Mouse (Mus musculus) cerebellum, adult 9-11 months (tissue): ENCODE measurements around the gene Sphk2.
"Not testable (repeated sequence)": the region's sequence is repeated elsewhere in the genome, so short reads cannot be mapped to it uniquely, and the experiment has no call there.

Experiments used
- DNase-seq: peaks from one replicate; pipeline ENCODE4 v3.0.0; 2022

The Sphk2 gene

DNA sequence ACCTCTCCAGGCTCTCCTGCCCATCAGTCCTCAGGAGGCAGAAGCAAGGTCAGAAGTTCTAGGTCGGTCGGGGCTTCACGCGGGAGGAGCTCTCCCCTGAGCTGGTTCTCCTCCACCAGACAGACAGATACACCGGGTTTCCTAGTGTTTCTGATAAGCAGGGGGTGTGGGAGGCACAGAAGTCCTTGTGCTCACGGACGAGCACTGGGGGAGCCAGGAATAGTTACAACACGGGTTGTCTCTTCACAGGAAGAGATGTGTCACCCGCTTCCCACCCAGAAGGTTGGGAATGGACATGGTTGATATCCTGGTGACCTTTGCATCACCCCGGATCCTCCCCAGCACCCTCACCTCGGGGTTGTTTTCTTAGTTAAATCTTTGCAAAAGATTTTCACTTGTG lies 28.0 kb downstream of the Sphk2 start:
- no peak for DNase-seq

DNA sequence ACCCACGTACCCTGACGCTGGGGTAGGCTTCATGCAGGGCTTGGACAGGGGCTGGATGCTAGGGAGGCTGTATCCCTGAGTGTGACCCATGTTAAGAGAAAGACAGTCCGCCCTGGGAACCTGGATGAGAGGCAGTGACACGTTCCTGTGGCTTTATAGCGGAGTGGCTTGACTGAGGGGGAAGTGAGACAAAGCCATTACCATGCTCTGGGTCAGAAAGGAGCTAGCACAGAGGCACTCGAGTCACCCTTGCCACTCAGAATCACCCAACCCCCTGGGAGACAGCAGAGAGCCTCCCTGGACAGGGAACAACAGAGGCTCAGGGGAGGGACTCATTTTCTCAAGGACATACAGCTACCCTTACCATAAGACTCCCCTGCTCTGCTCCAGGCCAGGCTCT lies 28.7 kb downstream of the Sphk2 start:
- no peak for DNase-seq

DNA sequence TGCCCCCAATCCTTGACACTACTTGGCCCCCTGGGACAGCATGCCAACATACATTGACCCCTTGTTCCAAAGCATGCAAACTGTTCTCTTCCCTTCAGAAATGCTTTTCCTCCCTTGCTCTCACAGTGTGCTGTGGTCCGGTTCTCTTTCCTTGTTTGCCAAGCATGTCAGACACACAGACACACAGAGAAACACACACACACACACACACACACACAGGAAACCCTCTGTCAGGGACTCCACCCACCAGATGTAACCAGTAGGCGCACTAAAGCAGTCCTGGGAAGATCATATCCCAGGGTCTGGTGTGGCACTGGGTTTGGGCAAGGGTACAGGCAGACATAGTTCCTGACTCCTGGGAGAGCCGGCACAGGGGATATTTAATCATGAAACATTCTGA lies 31.0 kb downstream of the Sphk2 start:
- DNase-seq, result no peak

DNA sequence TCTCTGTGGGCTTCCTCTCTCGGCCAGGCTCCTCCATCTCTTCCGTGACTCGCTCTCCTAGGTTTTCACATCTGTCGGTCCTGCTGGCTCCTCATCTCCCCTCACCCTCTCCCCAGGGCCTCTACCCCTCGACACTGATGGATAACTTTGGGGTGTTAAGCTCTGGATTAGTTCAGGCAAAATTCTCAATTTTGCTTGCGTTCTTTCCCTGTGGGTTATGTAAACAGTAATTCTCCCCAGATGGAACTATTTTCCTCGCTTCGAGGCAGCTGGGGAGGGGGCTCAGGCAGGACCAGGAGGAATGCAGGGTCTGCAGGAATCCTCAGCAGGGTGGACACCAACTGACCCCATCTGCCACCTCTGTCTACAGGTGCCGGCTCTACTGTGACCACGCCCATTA lies 32.0 kb downstream of the Sphk2 start:
- no peak for DNase-seq

DNA sequence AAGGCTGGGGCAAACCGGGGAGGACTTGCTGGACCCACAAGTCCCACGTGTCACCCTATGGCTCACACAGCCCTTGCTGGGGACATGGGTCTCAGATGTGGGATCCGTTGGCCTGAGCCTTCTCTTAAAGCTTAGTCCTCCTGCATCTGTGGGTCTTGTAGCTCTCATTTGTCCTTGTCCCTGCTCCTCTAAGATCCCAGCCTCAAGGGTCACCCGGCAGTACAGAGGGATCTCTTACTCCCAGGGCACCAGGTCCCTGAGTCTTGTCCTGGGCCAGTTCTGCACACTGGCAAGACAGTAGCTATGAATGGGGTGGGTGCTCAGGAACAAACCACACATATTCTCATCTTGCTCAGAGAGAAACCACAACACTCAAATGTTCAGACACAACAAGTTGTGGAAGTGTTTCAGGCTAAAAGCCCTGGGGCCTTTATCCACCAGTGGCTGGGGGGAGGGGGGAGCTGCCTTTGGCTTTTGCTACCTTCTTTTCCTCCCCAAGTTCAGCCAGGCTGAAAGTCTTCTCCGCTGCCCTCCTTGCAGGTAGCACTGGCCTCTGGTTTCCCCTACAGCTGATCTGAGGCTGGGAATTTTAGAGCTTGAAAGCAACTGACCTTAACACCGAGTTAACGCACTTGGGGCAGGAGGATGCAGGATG lies 34.3 kb downstream of the Sphk2 start, which contains the start of gene Ntn5:
Ntn5 (plus strand) TSS at position 627 of the 655 bp plus-strand sequence.
- DNase-seq, result no peak

DNA sequence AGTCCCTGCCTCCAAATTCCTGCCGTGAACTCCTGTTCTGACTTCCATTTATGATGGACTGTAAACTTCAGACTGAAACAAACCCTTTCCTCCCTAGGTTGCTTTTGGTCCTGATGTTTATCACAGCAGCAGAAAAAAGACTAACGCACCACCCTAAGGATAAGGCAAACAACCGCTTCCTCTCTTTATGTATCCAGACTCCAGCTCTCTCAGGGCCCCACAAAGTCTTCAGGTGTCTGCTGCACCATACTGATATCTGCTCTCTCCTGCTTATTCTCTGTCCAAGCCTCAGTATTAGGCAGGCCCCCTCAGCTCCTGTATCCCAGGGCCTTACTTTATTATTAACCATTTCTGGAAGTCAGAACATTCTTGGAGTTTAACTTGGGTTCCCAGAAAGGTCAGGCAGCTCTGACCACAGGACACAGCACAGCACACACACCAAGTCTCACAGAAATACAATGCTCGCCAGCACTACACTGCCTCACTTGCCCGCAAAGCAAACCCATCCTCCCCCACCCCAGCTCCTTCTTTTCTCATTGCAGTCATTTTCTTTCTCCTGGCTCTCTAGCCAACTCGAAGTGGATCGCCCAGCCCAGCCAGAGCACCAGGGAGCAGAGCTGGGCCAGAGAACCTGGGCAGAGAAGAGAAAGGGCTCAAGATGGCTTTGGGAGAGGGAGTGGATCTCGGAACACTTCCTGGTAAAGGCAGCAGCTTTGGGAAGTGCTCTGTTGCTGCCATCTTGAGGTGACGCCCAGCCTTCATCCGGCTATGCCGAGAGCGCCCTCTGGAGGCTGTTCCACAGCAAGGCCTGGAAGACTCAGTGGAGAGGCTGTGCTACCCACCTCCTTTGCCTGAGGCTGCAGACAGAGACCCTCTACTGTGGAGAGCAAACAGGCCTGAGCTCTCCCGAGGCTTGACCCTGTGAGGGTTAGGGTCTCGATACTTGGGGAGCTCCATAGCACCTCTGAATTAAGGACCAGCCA lies 35.4 kb downstream of the Sphk2 start:
- peak; percentile 88 for DNase-seq

DNA sequence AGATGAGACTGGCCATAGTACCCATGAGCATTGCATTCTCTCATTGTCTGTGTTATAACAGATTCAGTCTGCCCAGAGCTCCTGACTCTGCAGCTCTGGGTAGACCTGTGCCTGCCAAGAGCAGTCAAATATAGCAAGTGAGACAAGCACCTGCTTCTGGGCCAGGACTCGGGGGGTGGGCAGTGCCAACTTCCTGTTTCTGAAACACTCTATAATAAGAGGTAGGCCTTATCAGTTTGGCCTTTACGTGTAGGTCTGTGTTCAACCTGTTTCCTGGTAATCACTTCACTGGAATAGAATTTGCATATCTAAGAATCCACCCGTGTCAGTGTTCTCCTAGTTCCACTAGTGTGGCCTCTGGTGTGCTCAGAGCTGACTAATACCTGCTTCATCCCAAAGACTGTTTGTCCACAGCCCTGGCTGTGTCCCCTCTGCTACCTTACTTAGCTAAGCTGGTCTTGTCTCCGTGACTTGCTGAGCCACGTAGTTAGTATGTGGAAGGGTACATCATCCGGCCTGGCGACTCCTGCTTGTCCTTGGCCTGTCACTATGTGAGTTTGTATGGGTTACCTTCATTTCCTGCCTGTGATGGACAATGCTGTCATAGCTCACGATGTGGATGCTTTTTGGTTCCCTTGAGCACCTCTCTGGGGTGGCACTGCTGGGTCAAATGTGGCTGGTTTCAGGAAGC lies 36.6 kb downstream of the Sphk2 start:
- peak; percentile 69 for DNase-seq

DNA sequence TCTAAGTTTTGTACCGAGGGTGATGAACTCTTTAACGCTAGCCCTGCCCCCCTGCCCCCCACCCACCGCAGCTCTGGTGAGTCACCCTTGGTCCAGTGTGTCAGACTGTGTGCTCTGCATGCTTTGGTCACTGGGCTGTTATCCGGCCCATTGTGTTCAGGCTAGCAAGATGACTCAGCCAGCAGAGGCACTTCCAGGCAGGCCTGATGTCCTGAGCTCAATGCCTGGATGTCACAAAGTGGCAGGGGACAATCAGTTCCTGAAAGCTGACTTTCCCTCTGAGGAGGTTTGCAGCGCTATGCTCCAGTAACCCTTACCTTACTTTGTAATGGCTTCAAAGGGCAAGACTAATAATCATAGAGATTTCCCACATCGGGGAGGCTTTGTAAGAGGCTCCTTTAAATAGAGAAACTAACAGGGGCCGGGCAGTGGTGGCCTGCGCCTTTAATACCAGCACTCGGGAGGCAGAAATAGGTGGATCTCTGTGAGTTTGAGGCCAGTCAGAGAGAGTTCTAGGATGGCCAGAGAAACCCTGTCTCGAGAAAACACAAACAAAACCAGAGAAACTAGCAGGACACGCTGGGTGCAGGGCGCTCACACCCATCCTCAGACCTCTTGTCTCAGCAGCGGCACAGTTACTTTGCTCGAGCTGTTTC lies 37.7 kb downstream of the Sphk2 start:
- no peak for DNase-seq

DNA sequence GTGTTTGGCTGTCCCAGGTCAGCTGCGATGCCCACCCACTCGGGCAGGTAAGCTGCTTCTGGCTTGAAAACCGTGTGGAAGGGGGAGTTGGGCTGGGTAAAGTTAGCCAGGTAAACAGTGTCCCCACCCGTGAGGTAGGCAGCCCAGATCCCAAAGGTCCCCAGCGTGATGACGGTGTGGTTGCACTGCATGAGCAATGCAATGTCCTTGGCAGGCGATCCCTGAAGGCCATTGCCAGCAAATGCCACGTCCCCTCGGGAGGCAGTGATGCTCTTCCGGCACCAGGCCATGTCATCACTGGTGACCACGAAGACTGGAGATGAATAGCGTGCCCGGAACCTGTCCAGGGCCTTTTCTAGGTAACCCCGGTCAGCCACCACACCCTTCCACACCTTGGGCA lies 39.3 kb downstream of the Sphk2 start:
- no peak for DNase-seq

DNA sequence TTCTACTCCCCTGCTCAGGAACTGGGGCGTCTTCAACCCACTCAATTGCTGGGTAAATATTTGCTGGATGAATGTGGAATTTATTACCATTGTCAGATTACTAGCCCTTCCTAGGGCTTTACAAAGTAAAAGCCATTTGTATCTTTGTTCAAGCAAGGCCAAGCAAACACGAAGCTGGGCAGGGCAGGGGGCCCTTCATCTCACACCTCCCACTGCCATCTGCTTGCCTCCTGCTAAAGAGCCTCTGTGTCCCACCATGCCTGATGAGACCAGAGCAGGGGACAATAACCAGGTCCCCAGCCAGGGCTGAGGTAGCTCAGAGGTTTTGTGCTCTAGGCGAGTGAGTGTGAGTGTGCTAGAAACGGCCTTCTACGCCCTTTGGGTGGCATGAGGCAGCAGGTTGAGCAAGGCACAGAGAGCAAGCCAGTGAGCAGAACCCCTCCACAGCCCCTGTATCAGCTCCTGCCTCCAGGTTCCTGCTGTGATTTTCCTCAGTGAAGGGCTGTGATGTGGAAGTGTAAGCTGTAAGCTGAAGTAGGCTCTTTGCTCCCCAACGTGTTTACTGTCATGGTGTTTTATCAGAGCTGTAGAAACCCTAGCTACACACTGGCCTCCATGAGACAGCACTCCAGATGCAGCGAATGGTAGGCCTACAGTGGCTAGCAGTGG lies 40.0 kb downstream of the Sphk2 start:
- no peak for DNase-seq

DNA sequence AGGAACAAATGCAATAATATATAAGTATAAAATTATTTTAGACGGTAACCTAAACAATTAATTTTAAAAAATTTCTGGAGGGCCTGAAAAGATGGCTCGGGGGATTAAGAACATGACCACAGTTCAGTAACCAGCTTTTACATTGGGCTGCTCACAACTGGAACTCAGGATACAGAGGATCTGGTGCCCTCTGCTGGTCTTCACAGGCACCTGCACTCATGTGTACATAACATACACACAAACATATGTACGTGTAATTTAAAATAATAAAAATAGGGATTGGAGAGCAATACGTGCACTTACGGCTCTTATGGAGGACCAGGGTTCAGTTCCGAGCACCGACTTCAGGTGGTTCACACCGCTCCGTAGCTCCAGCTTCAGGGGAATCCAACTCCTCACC lies 48.9 kb downstream of the Sphk2 start:
- DNase-seq, result no peak

DNA sequence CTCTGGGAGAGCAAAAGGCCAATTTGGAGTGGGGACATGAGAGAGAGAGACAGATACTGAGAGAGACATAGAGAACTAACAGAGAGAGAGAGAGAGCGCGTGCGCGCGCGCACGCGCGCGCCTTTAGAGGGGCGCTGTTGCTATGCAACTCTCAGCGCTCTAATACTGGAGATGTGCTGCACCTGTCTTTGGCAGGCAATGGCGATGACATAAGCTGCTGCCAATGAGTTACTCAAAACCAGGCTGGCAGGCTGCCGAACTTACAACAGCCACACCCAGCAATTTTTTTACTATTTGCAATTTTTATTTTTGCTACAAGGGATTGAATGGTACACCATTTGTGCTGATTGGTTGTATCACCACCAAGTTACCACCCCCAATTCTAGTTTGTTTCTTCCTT lies 50.0 kb downstream of the Sphk2 start:
- no peak for DNase-seq

DNA sequence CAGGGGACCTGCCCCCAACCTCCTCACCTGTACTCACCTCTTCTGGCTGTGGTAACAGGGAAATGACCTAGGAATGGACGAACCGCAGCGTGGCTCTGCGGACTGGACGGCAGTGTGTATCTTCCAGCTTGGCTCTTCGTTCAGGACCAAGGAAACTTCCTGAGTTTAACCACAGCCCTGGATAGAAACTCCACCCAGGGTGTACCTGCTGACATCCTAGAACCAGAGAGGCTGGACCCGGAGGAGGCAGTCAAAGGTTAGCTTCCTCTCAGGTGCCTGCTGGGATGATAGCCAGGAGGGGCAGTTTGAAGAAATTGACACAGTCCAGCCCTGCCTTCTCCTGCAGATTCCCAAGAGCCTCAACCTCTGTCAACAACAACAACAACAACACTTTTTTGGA lies 51.6 kb downstream of the Sphk2 start, which contains the start of gene Fut2:
Fut2 (minus strand) TSS at position 234 of the 400 bp plus-strand sequence.
- no peak for DNase-seq

DNA sequence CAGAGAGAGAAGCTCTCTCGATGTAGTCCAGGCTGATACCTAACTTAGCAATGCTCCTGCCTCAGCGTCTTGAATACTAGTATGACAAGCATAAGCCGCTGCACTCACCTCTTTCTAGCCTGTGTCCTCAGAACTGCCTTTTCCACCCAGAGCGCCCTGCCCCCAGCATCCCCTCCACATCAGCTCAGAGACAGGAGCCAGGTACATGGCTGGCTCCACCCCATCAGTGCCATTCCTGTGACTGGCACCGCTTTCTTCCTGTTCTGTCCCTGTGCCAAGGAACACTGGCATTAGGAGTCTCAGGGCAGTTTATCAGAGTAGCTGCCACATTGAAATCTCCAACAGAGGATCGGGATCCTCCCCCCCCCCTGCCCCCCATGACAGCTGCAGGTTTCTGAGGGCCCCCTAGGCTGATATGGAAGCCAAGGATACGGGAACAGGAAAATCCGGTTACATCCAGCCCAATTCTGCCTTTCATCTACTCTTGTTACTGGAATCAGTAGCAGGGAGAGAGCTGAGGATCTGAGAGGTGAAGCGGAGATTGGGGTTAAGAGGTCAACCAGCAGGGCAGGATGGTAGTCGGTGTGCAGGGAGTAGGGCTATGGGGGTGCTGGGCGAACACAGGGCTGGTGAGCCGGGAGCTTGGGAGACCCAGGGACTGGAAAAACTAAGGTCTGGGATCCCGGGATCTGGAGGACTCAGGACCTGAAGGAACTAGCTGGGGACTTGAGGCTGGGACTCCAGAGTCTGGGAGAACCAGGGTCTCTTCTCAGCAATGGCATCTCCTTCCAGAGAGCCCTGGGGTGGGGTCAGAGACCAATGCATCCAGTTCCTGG lies 52.3 kb downstream of the Sphk2 start:
- no peak for DNase-seq

DNA sequence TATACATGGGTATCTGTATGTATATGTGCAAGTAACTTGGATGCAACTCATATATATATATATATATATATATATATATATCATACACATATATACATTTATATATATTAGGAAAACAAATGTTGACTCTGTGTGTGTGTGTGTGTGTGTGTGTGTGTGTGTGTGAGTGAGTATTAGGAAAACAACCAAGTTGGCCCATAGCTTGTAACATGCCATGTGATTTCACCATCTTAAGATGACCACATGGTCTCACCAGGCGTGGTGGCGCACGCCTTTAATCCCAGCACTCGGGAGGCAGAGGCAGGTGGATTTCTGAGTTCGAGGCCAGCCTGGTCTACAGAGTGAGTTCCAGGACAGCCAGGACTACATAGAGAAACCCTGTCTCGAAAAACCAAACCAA lies 56.1 kb downstream of the Sphk2 start:
- DNase-seq, result not testable (repeated sequence)

DNA sequence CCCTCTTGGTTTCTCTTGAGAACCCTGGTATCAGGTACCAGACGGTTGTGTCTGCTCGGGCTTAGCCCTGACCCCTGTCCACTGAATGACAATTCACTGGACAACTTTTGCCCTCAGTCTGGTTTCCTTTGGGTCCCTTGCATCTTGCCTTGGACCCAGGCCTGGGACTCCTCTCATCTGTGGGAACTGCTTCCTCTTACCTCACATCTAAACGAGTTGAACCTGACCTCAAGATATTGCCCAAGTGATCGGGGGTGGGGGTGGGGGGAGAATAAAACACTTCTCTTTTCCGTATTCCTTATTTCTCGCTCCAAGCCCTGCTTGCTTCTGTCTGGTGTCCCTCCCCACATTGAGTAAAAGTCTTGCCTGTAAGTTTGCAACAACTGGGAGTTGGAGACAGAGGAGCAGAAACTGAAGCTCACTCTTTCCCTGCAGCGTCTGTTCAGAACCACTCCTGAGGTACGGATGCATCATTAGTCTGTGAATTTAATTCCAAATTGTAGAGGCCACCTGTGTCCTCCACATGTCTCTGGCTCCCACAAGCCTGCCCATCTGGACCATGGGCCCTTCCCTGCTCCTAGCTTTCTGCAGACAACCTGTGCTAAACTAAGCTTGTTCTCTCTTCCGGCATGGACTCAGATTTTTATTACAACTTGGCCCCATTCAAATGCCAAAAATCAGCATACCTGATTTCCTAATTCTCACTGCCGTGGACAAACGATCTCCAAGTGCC lies 56.9 kb downstream of the Sphk2 start:
- DNase-seq, result no peak
